Mouse (Mus musculus): ENCODE data around the gene Fbxl19.

DNA sequence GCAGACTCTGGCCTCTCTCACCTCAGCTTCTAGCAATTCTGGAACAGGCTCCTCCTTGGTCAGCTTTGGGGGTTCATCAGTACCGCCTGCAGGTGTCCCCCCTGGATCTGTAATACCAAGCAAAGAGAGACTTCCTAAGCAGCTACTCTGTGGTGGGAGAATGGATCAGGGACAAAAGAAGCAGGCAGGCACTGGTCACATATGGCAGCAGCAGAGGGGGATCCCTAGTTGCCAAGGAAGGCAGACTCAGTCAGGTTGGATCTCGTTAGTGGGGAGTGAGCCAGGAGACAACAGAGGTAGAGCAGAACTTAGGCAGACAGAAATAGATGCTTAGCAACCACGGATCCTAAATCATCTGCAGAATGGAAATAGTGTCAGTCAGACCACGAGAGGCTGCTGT is 38.6 kb upstream of the Fbxl19 start:
- TF ChIP-seq CTCF (IDR thresholded peaks at IDR 0.05; ENCODE audit: low read depth, low read length) (no peak), POLR2A (IDR thresholded peaks at IDR 0.05; ENCODE audit: extremely low read depth, insufficient read depth, low read length) (no peak)
